Mouse (Mus musculus) layer of hippocampus, adult 18-20 months (tissue): ENCODE measurements around the gene Ccnl2. TPM values are rescaled to one million over a fixed set of nuclear protein-coding genes. Genes with fewer than 3 reads are reported as not detected.

Experiments used
- DNase-seq, 2 experiments: peaks; one replicate each; pipeline ENCODE4 v3.0.0; 2022; ENCODE audit warnings: low spot score in 2 of 2
- total RNA-seq, 2 experiments: library from RNA; stranded (reverse); gene quantifications; 2 replicates each; pipeline ENCODE4 v1.2.3; 2021

Gene Ccnl2
- total RNA-seq, 2 experiments from 2014 or later = 70.4 to 79.3 TPM

GRCm38 (mm10) chr4:155838187-155839153 lies 26.2 kb downstream of the Ccnl2 start:
- no peak for DNase-seq

GRCm38 (mm10) chr4:155839483-155839910 lies 27.2 kb downstream of the Ccnl2 start, which contains the start of gene Mxra8:
Mxra8 (plus strand) TSS chr4:155839680.
- no peak for DNase-seq

- no peak for DNase-seq
Observed at GRCm38 (mm10) chr4:155840076-155841002, 28.1 kb downstream of the Ccnl2 start.

- no peak for DNase-seq
Observed at GRCm38 (mm10) chr4:155841003-155841454, 28.7 kb downstream of the Ccnl2 start.

- no peak for DNase-seq
Observed at GRCm38 (mm10) chr4:155841651-155842270, 29.5 kb downstream of the Ccnl2 start.

- no peak for DNase-seq
Observed at GRCm38 (mm10) chr4:155843231-155843630, 30.9 kb downstream of the Ccnl2 start.

- peak; percentile 92 to 95 for DNase-seq
Observed at GRCm38 (mm10) chr4:155846871-155847578, 34.7 kb downstream of the Ccnl2 start, which contains the start of gene Dvl1. Dvl1 (plus strand) TSS chr4:155847402.

GRCm38 (mm10) chr4:155847591-155848352 lies 35.5 kb downstream of the Ccnl2 start:
- DNase-seq = no peak

GRCm38 (mm10) chr4:155848434-155849095 lies 36.3 kb downstream of the Ccnl2 start:
- DNase-seq = no peak

- no peak for DNase-seq
Observed at GRCm38 (mm10) chr4:155849391-155849790, 37.1 kb downstream of the Ccnl2 start.

GRCm38 (mm10) chr4:155849792-155850451 lies 37.6 kb downstream of the Ccnl2 start:
- DNase-seq = no peak

- DNase-seq = no peak
Observed at GRCm38 (mm10) chr4:155851368-155851767, 39.1 kb downstream of the Ccnl2 start.

GRCm38 (mm10) chr4:155851951-155852411 lies 39.7 kb downstream of the Ccnl2 start:
- no peak for DNase-seq

- no peak for DNase-seq
Observed at GRCm38 (mm10) chr4:155853421-155853820, 41.1 kb downstream of the Ccnl2 start.

- DNase-seq = no peak
Observed at GRCm38 (mm10) chr4:155854991-155855390, 42.7 kb downstream of the Ccnl2 start.

- no peak for DNase-seq
Observed at GRCm38 (mm10) chr4:155856071-155856470, 43.8 kb downstream of the Ccnl2 start.

- no peak for DNase-seq
Observed at GRCm38 (mm10) chr4:155856881-155857280, 44.6 kb downstream of the Ccnl2 start.

- DNase-seq = no peak
Observed at GRCm38 (mm10) chr4:155859318-155859717, 47.0 kb downstream of the Ccnl2 start.
